Mouse (Mus musculus) frontal cortex, adult 2 months (tissue): ENCODE results near the gene Rpl7a. TPM values are rescaled to one million over a fixed set of nuclear protein-coding genes. Genes with fewer than 3 reads are reported as not detected.

Experiments used
- DNase-seq, 2 experiments: peaks; one replicate each; pipeline ENCODE4 v3.0.0; 2022; ENCODE audit warnings: low spot score in 1 of 2; ENCODE audit errors: extremely low spot score in 1 of 2
- polyA plus RNA-seq: library from polyadenylated mRNA; depleted of rRNA; stranded (reverse); fragments of >200 nt; gene quantifications from 2 replicates; pipeline ENCODE4 v1.2.3, GENCODE M21; 2012; rRNA removed

The Rpl7a gene
- polyA plus RNA-seq, 1 experiment: 705 TPM

DNA sequence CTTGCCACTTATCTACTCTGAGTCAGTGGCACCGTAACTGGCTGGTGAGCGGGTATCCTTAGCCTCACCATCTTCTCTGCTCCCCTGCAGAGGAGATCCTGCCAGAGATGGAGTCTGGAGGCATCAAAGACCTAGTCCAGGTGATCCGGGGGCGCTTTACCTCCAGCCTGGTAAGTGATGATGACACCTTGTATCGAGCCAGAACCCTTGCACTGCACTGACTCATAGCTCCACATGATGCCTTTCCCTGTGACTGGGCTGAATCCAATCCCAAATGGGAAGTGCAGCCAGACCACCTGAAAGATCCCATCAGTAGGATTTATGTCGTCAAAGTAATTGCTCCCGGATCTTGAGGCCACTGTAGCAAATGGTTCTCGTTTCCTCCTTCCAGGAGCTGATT is 42.3 kb downstream of the Rpl7a start:
- DNase-seq: no peak

DNA sequence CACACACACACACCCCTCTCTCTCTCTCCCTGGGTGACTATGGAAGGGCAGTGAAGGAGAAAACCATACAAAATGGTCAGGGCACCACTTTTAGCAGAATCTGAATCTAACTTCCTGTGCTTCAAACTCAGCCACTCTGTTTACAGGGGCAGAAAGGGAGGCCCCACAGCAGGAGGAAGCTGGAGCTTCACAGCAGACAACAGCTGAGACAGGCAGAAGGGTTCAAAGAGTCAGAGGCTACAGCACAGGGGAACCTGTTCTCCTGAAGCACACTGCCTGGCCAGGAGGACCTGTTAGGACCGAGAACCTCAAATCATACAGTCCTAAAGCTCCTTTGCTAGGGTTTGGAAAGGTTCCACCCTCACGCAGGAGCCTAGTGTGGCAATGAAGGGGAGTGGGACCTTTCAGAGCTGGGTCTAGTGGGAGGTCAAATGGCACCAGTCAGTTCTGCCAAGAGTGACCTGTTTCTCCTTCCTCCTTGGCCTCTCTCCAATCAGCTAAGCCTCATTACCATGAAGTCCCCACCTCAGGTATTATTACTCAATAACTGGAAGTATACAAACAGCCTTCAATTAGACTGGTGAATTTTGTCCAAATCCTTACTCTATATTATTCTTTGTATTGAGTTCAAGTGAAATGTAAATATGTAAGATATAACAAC is 44.3 kb downstream of the Rpl7a start:
- DNase-seq: no peak

DNA sequence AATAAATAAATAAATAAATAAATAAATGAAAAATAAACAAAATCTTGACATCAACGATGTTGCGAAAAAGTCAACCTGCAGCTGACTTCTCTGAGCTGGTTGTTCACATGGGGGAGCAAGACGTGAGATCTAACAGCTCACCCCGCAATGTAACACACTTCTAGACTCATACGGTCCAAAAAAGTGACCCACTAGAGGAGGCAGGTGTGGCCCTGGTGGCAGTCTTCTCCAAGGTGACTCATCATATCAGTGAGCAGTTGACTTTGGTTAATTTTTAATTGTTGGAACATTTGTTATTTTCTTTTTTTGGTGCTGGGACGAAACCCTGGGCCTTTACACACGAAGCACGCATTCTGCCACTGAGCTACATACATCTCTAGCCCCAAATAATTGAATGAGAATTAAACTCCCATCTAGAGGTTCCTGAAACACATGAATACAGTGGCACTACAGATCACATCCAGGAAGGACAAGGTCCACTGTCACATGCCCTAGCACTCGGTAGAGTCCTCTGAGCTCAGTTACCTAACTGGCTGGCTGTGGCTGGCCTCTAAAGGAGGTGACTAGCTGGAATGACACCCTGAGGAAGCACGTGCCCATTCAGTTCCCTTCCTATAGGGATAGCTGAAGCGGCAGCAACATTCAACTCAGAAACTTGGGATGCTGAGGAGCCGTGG is 46.4 kb downstream of the Rpl7a start:
- no peak for DNase-seq

DNA sequence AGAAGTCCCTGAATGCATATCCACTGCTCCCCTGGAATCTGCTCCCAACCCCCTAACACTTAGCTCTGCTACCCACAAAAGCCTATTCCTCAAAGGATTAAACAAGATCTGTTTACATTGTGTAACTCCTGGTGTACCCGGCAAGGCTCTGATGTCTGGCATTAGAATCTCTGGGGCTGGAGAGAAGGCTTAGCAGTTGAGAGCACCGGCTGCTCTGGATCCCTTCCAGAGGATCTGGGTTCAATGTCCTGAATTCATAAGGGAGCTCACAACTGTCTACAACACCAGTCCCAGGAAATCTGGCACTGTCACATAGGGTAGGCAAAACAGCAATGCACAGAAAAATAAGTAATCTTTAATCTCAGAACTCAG is 46.9 kb downstream of the Rpl7a start:
- DNase-seq: no peak

DNA sequence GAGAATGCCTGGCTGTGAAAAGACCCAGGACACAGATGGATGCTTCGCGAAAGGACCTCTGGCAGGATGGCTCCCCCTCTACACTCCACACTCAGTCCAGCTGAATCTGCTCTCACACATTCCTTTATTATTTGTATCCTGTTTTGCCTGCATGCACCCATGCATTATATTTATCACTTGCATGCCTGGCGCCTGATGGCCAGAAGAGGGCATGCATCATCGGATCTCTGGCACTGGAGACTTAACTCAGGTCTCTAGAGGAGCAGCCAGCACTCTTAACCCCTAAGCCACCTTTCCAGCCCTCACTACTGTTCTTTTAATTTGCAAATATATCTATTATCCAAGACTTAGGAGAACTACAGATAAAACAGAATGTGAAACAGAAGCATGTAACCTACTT is 50.2 kb downstream of the Rpl7a start:
- no peak for DNase-seq

Other genes with a start within 250 kb of the Rpl7a start
- not detected in 2 replicates for gene Lcn4, start 239.5 kb upstream of the Rpl7a start, polyA plus RNA-seq
- gene Abo, start 45.8 kb upstream of the Rpl7a start, polyA plus RNA-seq: not detected in 2 replicates
- 20.2 and 20.8 TPM in 2 replicates for gene Surf6, start 7.9 kb upstream of the Rpl7a start, polyA plus RNA-seq
- 51.7 and 53.9 TPM in 2 replicates for gene Med22, start 87 bp upstream of the Rpl7a start, polyA plus RNA-seq
- gene Surf2, start 5.6 kb downstream of the Rpl7a start, polyA plus RNA-seq: 54.6 and 58.2 TPM in 2 replicates
- 128 and 129 TPM in 2 replicates for gene Surf1, start 5.8 kb downstream of the Rpl7a start, polyA plus RNA-seq
- 55.7 and 60.3 TPM in 2 replicates for gene Surf4, start 23.2 kb downstream of the Rpl7a start, polyA plus RNA-seq
- 0.29 and 0.32 TPM in 2 replicates for gene Stkld1, start 23.3 kb downstream of the Rpl7a start, polyA plus RNA-seq
- 69.6 and 71.2 TPM in 2 replicates for gene Rexo4, start 53.6 kb downstream of the Rpl7a start, polyA plus RNA-seq
- gene Adamts13, start 62.7 kb downstream of the Rpl7a start, polyA plus RNA-seq: 3.5 TPM in 2 replicates
- gene Cacfd1, start 99.2 kb downstream of the Rpl7a start, polyA plus RNA-seq: 63.3 and 64.0 TPM in 2 replicates
- gene Slc2a6, start 117.2 kb downstream of the Rpl7a start, polyA plus RNA-seq: 35.2 and 39.0 TPM in 2 replicates
- gene Mymk, start 161.4 kb downstream of the Rpl7a start, polyA plus RNA-seq: 0.65 and 0.74 TPM in 2 replicates
- gene Adamtsl2, start 168.6 kb downstream of the Rpl7a start, polyA plus RNA-seq: 34.9 and 42.6 TPM in 2 replicates
- gene Fam163b, start 231.7 kb downstream of the Rpl7a start, polyA plus RNA-seq: 213 and 219 TPM in 2 replicates